ENCODE assay signal across 22 mouse cellular contexts in the genomic region with DNA sequence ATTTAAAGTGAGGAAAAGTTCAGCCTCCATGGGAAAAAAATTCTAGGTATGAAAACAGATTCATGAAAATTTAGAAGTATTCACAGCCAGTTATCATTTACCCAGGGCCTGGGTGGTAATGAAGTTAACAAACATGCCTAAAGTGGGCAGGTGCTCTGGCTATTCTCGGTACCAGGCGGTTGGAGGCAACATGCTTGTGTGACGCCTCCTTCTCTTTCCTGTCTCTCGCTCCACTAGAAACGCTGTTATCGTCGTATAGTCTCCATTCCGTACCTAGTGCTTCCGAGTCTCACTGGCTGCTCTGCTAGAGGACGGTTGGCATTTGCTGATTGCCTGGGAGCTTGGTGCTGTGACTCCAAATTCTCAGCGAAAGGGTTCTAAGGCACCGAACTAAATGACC.
DNase-seq lines count a peak whose midpoint lies in the region; ATAC-seq and TF ChIP-seq lines count a peak whose summit lies in the region.
"Had no signal": no experiment of that assay in that cellular context is flagged by ENCODE, and none has a peak within 500 bp of the region (broad histone marks: within the 10 kb centered on the region; RNA-seq: fewer than 3 reads in every experiment).

No protein-coding gene starts in this region.

- H3K9ac ChIP-seq in intestine, embryonic 14.5 days (ENCODE audit: low read length), result no peak overlapping the region
- H3K9ac ChIP-seq in intestine, postnatal 0 days (ENCODE audit: low read depth, low read length), result no peak overlapping the region
- H3K9ac ChIP-seq in stomach, embryonic 16.5 days (ENCODE audit: low read length), result no peak overlapping the region
- H3K9ac ChIP-seq: hindbrain, embryonic 15.5 days; limb, embryonic 15.5 days; liver, postnatal 0 days; neural tube, embryonic 12.5 days had no signal

- H3K4me1 ChIP-seq in intestine, embryonic 14.5 days (replicated peaks; ENCODE audit: control insufficient read depth, insufficient read depth, low read length), result peaks cover 2% of the 10 kb centered on the region; the same call in 1 of the 2 replicates
- H3K4me1 ChIP-seq in intestine, postnatal 0 days (replicated peaks; ENCODE audit: control insufficient read depth, insufficient read depth, low read length), result no peaks in the 10 kb centered on the region
- no peaks in the 10 kb centered on the region for H3K4me1 ChIP-seq in stomach, embryonic 16.5 days (ENCODE audit: control insufficient read depth, insufficient read depth, low read length)

- TF ChIP-seq CTCF in intestine, postnatal 0 days (IDR thresholded peaks at IDR 0.05; ENCODE audit: low read depth), result no peak

- DNase-seq in heart, adult 11 months, result peak; percentile 65
- no peak for DNase-seq in heart, postnatal 14 days
- no peak for DNase-seq in intestine, embryonic 14.5 days (ENCODE audit: low spot score)
- DNase-seq in right cerebral cortex, adult 18-20 months, result peak; percentile 32
- DNase-seq in right cerebral cortex, postnatal 4 days, result no peak
- no peak for DNase-seq in ovary, postnatal 14 days (ENCODE audit: low spot score)
- DNase-seq: adrenal gland, postnatal 25 days; cerebellum, adult 11-12 months; cerebellum, postnatal 14 days; embryo, embryonic 11 days; kidney, adult 2 months; kidney, postnatal 10 days; liver, postnatal 0 days; spleen, adult 18-20 months; thymus, postnatal 25 days had no signal

- no peak overlapping the region for H3K27ac ChIP-seq in intestine, embryonic 14.5 days (ENCODE audit: low read depth)
- H3K27ac ChIP-seq in intestine, postnatal 0 days (ENCODE audit: low read depth, low read length), result no peak overlapping the region
- H3K27ac ChIP-seq in stomach, embryonic 16.5 days (ENCODE audit: low read length), result no peak overlapping the region
- H3K27ac ChIP-seq: hindbrain, embryonic 15.5 days; limb, embryonic 15.5 days; neural tube, embryonic 12.5 days had no signal

- H3K4me3 ChIP-seq in intestine, embryonic 14.5 days (ENCODE audit: low read depth, low read length), result no peak overlapping the region
- H3K4me3 ChIP-seq in intestine, postnatal 0 days (ENCODE audit: low read depth, low read length), result no peak overlapping the region
- H3K4me3 ChIP-seq in stomach, embryonic 16.5 days (replicated peaks; ENCODE audit: low read length), result no peak overlapping the region
- H3K4me3 ChIP-seq: hindbrain, embryonic 15.5 days; limb, embryonic 15.5 days; neural tube, embryonic 12.5 days had no signal

- H3K36me3 ChIP-seq in intestine, embryonic 14.5 days (ENCODE audit: control insufficient read depth, insufficient read depth, low read length), result no peaks in the 10 kb centered on the region
- no peaks in the 10 kb centered on the region for H3K36me3 ChIP-seq in intestine, postnatal 0 days (ENCODE audit: control insufficient read depth, insufficient read depth)
- H3K36me3 ChIP-seq in stomach, embryonic 16.5 days (ENCODE audit: control insufficient read depth, insufficient read depth, low read length), result no peaks in the 10 kb centered on the region
- H3K36me3 ChIP-seq: G1E; hindbrain, embryonic 15.5 days; limb, embryonic 15.5 days; neural tube, embryonic 12.5 days had no signal

- H3K9me3 ChIP-seq in intestine, embryonic 14.5 days (ENCODE audit: control insufficient read depth, low read length), result no peaks in the 10 kb centered on the region
- no peaks in the 10 kb centered on the region for H3K9me3 ChIP-seq in intestine, postnatal 0 days (ENCODE audit: control insufficient read depth)
- H3K9me3 ChIP-seq in stomach, embryonic 16.5 days (replicated peaks; ENCODE audit: control insufficient read depth, low read length), result no peaks in the 10 kb centered on the region
- H3K9me3 ChIP-seq: hindbrain, embryonic 15.5 days; limb, embryonic 15.5 days; neural tube, embryonic 12.5 days had no signal

- no peak for ATAC-seq in intestine, embryonic 14.5 days (replicated peaks; ENCODE audit: low FRiP score, low TSS enrichment, low read depth)
- no peak for ATAC-seq in intestine, postnatal 0 days
- ATAC-seq in stomach, embryonic 16.5 days (ENCODE audit: insufficient read depth, low FRiP score), result no peak
- ATAC-seq: liver, postnatal 0 days had no signal

- peak overlapping the region; percentile 11; the same call in 1 of the 2 replicates for H3K4me2 ChIP-seq in intestine, embryonic 14.5 days (ENCODE audit: low read length)
- H3K4me2 ChIP-seq in intestine, postnatal 0 days (replicated peaks; ENCODE audit: low read depth), result no peak overlapping the region
- H3K4me2 ChIP-seq in stomach, embryonic 16.5 days (ENCODE audit: low read depth, low read length), result 0 out of 2 replicates have a peak overlapping the region, but pooled peaks have one; percentile 27
- H3K4me2 ChIP-seq: hindbrain, embryonic 15.5 days; limb, embryonic 15.5 days; midbrain, embryonic 11.5 days; neural tube, embryonic 12.5 days had no signal

- no peaks in the 10 kb centered on the region for H3K27me3 ChIP-seq in intestine, embryonic 14.5 days (replicated peaks; ENCODE audit: control insufficient read depth, insufficient read depth, low read length)
- H3K27me3 ChIP-seq in intestine, postnatal 0 days (replicated peaks; ENCODE audit: control insufficient read depth, insufficient read depth, low read length), result no peaks in the 10 kb centered on the region
- H3K27me3 ChIP-seq in stomach, embryonic 16.5 days (ENCODE audit: control insufficient read depth, insufficient read depth, low read length), result no peaks in the 10 kb centered on the region
- H3K27me3 ChIP-seq: hindbrain, embryonic 15.5 days; neural tube, embryonic 12.5 days had no signal

- WGBS in intestine, embryonic 14.5 days, result 49% methylated on average over 12 of the region's 12 CpGs
- WGBS in intestine, postnatal 0 days, result 28% methylated on average over 12 of the region's 12 CpGs
- 41% methylated on average over 12 of the region's 12 CpGs for WGBS in stomach, embryonic 16.5 days

- intact Hi-C loops in heart, postnatal 14 days (cut with DNase I), result loop anchor here (10.0 kb wide), 1 partner anchor 441 kb away; no protein-coding TSS in a partner anchor

Comparison
In these comparisons a context has a peak if more than half of its experiments do, and no peak if none do; other contexts are left out.
1. DNase-seq: peak in heart, adult 11 months (single experiment) and right cerebral cortex, adult 18-20 months (single experiment); none in heart, postnatal 14 days (0 of 2), intestine, embryonic 14.5 days (single experiment), right cerebral cortex, postnatal 4 days (single experiment) and ovary, postnatal 14 days (single experiment).